Mouse (Mus musculus): ENCODE data around the gene Arhgap15. TPM values are rescaled to one million over a fixed set of nuclear protein-coding genes. Genes with fewer than 3 reads are reported as not detected.

Gene Arhgap15
- polyA plus RNA-seq, 2 experiments = 2.5 to 5.6 TPM

DNA sequence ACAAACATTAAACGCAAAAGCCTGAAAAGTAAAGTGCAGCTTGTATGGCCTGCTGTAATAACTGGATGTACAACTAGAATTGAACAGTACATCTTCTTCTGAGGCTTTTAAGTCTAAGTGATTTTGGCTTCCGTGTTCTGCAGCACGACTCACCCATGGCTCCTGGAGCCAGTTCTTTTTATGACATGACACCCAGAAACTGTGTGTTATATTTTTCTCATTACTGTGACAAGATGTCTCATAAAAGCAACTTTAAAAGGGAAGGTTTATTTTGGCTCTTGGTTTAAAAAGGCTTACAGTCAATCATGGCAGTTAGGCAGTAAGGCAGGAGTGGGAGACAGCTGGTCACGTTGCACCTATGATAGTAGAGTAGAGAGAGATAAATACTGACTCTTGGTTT is 349.9 kb downstream of the Arhgap15 start:
- TF ChIP-seq EP300 (IDR thresholded peaks at IDR 0.05; ENCODE audit: low read depth) (no peak), CTCF (IDR thresholded peaks at IDR 0.05; ENCODE audit: low read depth) (no peak)
- 74% methylated on average over 4 of the region's 4 CpGs for WGBS (ENCODE audit: insufficient replicate concordance)
- Histone ChIP-seq H3K9ac (replicated peaks) (no peak overlapping the region), H3K9me3 (ENCODE audit: control insufficient read depth, low read length) (no peaks in the 10 kb centered on the region), H3K4me1 (replicated peaks; ENCODE audit: control insufficient read depth in 2 of 2, insufficient read depth in 2 of 2, low read length in 1 of 2) (no peaks in the 10 kb centered on the region), H3K27ac (no peak overlapping the region), H3K4me2 (ENCODE audit: low read depth) (no peak overlapping the region), H3K36me3 (replicated peaks; ENCODE audit: control insufficient read depth, insufficient read depth, low read depth) (no peaks in the 10 kb centered on the region), H3K27me3 (ENCODE audit: control insufficient read depth, insufficient read depth, low read length) (no peaks in the 10 kb centered on the region), H3K4me3 (ENCODE audit: insufficient read depth in 1 of 2, low read depth in 2 of 2, low read length in 2 of 2) (no peak overlapping the region)
- no peak for DNase-seq (ENCODE audit: low read depth in 3 of 3, low spot score in 3 of 3)
- no peak for ATAC-seq (ENCODE audit: insufficient read depth)

DNA sequence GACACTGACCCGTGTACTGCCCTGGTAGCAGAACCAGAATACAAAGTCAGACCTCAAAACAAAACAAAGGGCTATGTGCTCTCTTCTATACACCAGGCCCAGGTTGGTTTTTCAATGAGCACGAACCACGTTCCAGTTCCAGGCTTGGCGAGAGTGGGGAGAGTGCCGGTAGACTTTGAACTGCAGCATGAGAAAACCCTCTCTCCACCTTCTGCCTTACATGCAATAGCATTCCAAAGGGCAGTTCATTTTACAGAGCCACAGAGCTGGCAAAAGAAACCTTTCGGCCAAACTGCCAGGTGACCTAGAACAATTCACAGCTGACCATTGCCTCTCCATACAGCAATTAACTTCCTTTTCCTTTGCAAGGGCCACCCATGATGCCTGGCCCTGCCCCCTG is 353.7 kb downstream of the Arhgap15 start:
- Histone ChIP-seq H3K9me3 (ENCODE audit: control insufficient read depth, low read length) (no peaks in the 10 kb centered on the region), H3K9ac (replicated peaks) (no peak overlapping the region), H3K27me3 (ENCODE audit: control insufficient read depth, insufficient read depth, low read length) (no peaks in the 10 kb centered on the region), H3K27ac (no peak overlapping the region), H3K4me3 (ENCODE audit: insufficient read depth in 1 of 2, low read depth in 2 of 2, low read length in 2 of 2) (no peak overlapping the region), H3K4me1 (replicated peaks; ENCODE audit: control insufficient read depth in 2 of 2, insufficient read depth in 2 of 2, low read length in 1 of 2) (no peaks in the 10 kb centered on the region), H3K4me2 (ENCODE audit: low read depth) (no peak overlapping the region), H3K36me3 (replicated peaks; ENCODE audit: control insufficient read depth, insufficient read depth, low read depth) (no peaks in the 10 kb centered on the region)
- DNase-seq (ENCODE audit: low read depth in 3 of 3, low spot score in 3 of 3) = no peak
- no peak for ATAC-seq (ENCODE audit: insufficient read depth)
- WGBS (ENCODE audit: insufficient replicate concordance) = 75% methylated on average over 6 of the region's 6 CpGs
- no peak for TF ChIP-seq CTCF (IDR thresholded peaks at IDR 0.05; ENCODE audit: low read depth)
- TF ChIP-seq EP300 (IDR thresholded peaks at IDR 0.05; ENCODE audit: low read depth) = no peak

DNA sequence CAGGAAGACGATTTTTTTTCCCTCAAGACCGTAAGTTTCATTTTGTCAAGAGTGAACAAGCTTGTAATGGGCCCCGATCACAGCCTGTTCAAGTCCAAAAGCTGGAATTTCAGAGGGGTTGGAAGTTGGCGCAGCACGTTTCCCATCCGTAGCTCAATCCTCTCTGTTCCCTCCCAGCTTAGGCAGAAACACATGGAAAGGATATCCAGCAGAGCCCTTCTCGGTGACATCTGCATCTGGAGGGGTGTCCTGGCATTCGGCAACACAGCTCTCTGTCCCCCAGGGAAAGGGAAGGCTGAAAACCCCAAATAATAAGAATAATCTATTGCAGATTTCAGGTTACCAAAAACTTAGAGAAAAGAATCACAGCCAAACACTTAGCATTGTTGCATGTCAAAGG is 354.7 kb downstream of the Arhgap15 start:
- WGBS (ENCODE audit: insufficient replicate concordance) = 70% methylated on average over 8 of the region's 8 CpGs

DNA sequence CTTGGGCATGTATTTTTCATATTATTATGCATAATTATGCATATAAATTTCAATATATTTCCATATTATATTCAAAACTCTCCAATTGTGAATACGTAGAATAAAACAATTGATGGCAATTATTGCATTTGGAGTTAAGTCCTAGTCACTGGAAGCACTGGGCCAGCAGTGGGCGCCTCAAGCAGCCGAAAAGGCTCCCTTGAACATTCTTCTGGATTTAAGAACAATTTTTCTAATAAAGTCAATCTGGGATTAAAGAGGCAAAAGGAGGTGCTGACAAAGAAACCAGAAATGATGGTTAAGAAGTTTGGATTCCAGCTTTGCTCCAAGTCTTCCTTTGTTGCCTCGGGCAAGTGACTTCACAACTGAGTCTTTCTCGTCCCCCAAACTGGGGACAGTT is 355.1 kb downstream of the Arhgap15 start:
- H3K27ac ChIP-seq = no peak overlapping the region
- WGBS (ENCODE audit: insufficient replicate concordance) = 78% methylated on average over 5 of the region's 5 CpGs
- no peak overlapping the region for H3K9ac ChIP-seq (replicated peaks)
- no peaks in the 10 kb centered on the region for H3K27me3 ChIP-seq (ENCODE audit: control insufficient read depth, insufficient read depth, low read length)
- no peaks in the 10 kb centered on the region for H3K36me3 ChIP-seq (replicated peaks; ENCODE audit: control insufficient read depth, insufficient read depth, low read depth)
- no peak for TF ChIP-seq EP300 (IDR thresholded peaks at IDR 0.05; ENCODE audit: low read depth)
- no peak for TF ChIP-seq CTCF (IDR thresholded peaks at IDR 0.05; ENCODE audit: low read depth)
- no peak overlapping the region for H3K4me3 ChIP-seq (ENCODE audit: insufficient read depth in 1 of 2, low read depth in 2 of 2, low read length in 2 of 2)
- no peak overlapping the region for H3K4me2 ChIP-seq (ENCODE audit: low read depth)
- no peaks in the 10 kb centered on the region for H3K4me1 ChIP-seq (replicated peaks; ENCODE audit: control insufficient read depth in 2 of 2, insufficient read depth in 2 of 2, low read length in 1 of 2)
- ATAC-seq (ENCODE audit: insufficient read depth) = no peak
- H3K9me3 ChIP-seq (ENCODE audit: control insufficient read depth, low read length) = no peaks in the 10 kb centered on the region
- DNase-seq (ENCODE audit: low read depth in 3 of 3, low spot score in 3 of 3) = no peak

More for the DNA sequence above, 354.7 kb downstream of the Arhgap15 start:
- H3K4me1 ChIP-seq (replicated peaks; ENCODE audit: control insufficient read depth in 2 of 2, insufficient read depth in 2 of 2, low read length in 1 of 2) = no peaks in the 10 kb centered on the region
- H3K4me2 ChIP-seq (ENCODE audit: low read depth) = no peak overlapping the region
- no peak for ATAC-seq (ENCODE audit: insufficient read depth)
- no peak overlapping the region for H3K9ac ChIP-seq (replicated peaks)
- no peaks in the 10 kb centered on the region for H3K36me3 ChIP-seq (replicated peaks; ENCODE audit: control insufficient read depth, insufficient read depth, low read depth)
- DNase-seq (ENCODE audit: low read depth in 3 of 3, low spot score in 3 of 3) = no peak
- no peak overlapping the region for H3K27ac ChIP-seq
- no peak overlapping the region for H3K4me3 ChIP-seq (ENCODE audit: insufficient read depth in 1 of 2, low read depth in 2 of 2, low read length in 2 of 2)
- TF ChIP-seq CTCF (IDR thresholded peaks at IDR 0.05; ENCODE audit: low read depth) = no peak
- no peak for TF ChIP-seq EP300 (IDR thresholded peaks at IDR 0.05; ENCODE audit: low read depth)
- no peaks in the 10 kb centered on the region for H3K9me3 ChIP-seq (ENCODE audit: control insufficient read depth, low read length)
- H3K27me3 ChIP-seq (ENCODE audit: control insufficient read depth, insufficient read depth, low read length) = no peaks in the 10 kb centered on the region

DNA sequence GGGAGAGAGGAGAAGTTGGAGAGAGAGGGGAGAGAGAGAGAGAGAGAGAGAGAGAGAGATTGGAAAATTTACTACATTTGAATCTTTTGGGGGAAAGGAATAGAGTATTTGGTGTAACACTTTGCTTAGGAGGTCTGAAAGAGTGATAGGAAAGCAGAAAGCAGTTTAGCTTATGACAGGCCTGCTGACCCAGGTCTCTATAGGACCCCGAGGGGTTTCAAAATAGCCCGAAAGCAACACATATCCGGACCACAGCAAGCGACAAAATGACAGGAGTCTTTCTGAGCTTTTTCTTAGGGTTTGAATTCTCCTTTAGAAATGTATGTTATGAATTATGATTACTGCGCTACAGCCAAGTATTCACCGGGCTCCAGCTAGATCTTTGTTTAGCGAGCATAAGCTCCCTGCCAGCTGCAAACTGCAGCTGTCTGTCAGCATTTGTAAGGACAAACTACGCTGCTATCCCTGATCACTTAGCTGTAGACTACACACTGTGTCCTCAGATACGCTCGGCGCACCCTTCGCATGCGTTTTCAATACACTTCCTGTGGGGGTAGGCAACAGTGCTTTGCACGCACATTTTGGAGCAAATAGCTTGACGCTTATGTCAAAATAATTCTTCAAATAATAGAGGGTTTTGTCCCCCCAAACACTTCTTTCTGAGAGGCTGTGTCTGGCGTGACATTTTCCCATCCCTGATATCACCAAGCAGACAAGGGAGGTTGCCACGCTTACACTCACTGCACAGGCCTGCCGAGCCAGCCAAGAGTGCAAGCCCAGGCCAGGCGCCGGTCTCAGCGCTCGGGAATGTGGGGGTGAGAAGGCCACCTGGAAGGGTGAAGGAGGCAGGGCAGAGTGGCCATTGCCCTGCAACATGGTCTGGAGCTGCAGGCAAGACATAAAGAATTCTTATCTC is 355.9 kb downstream of the Arhgap15 start:
- H3K36me3 ChIP-seq (replicated peaks; ENCODE audit: control insufficient read depth, insufficient read depth, low read depth) = no peaks in the 10 kb centered on the region
- no peak overlapping the region for H3K4me2 ChIP-seq (ENCODE audit: low read depth)
- TF ChIP-seq CTCF (IDR thresholded peaks at IDR 0.05; ENCODE audit: low read depth) = no peak
- TF ChIP-seq EP300 (IDR thresholded peaks at IDR 0.05; ENCODE audit: low read depth) = no peak
- H3K9me3 ChIP-seq (ENCODE audit: control insufficient read depth, low read length) = no peaks in the 10 kb centered on the region
- no peak overlapping the region for H3K27ac ChIP-seq
- no peaks in the 10 kb centered on the region for H3K27me3 ChIP-seq (ENCODE audit: control insufficient read depth, insufficient read depth, low read length)
- H3K9ac ChIP-seq (replicated peaks) = no peak overlapping the region
- no peaks in the 10 kb centered on the region for H3K4me1 ChIP-seq (replicated peaks; ENCODE audit: control insufficient read depth in 2 of 2, insufficient read depth in 2 of 2, low read length in 1 of 2)
- H3K4me3 ChIP-seq (ENCODE audit: insufficient read depth in 1 of 2, low read depth in 2 of 2, low read length in 2 of 2) = no peak overlapping the region
- DNase-seq (ENCODE audit: low read depth in 3 of 3, low spot score in 3 of 3) (no peak), ATAC-seq (ENCODE audit: insufficient read depth) (no peak)
- WGBS (ENCODE audit: insufficient replicate concordance) = 75% methylated on average over 22 of the region's 22 CpGs
